Mouse (Mus musculus) ES-E14 (cell line): ENCODE data around the gene Selenot.

Experiments used
- CHD2 ChIP-seq: IDR thresholded peaks from 2 replicates; pipeline ENCODE4 v1.6.1; 2014; ENCODE audit warnings: mild to moderate bottlenecking, low read depth, low read length, inconsistent platforms
- HCFC1 ChIP-seq: IDR thresholded peaks from 2 replicates; pipeline ENCODE4 v1.6.1; 2012; ENCODE audit warnings: low read length, inconsistent platforms, borderline replicate concordance; ENCODE audit not compliant: insufficient read depth
- MAFK ChIP-seq: IDR thresholded peaks from 2 replicates; pipeline ENCODE4 v1.6.1; 2014; ENCODE audit warnings: mild to moderate bottlenecking, low read depth, low read length, inconsistent platforms; ENCODE audit not compliant: insufficient read depth
- ZC3H11A ChIP-seq: IDR thresholded peaks from 2 replicates; pipeline ENCODE4 v1.6.1; 2012; ENCODE audit warnings: low read depth, mild to moderate bottlenecking, inconsistent platforms, low read length, borderline replicate concordance
- ZNF384 ChIP-seq: IDR thresholded peaks from 2 replicates; pipeline ENCODE4 v1.6.1; 2012; ENCODE audit warnings: low read depth, low read length, inconsistent platforms

- no peak for TF ChIP-seq ZNF384
- TF ChIP-seq ZC3H11A: no peak
- TF ChIP-seq MAFK: no peak
- TF ChIP-seq CHD2: no peak
- no peak for TF ChIP-seq HCFC1
Observed at GRCm38 (mm10) chr3:58570821-58571220, 5.6 kb upstream of the Selenot start.
